Mouse (Mus musculus): ENCODE data around the gene Trpc4ap. TPM values are rescaled to one million over a fixed set of nuclear protein-coding genes. Genes with fewer than 3 reads are reported as not detected.

The Trpc4ap gene
- polyA plus RNA-seq, 1 experiment, result 70.5 TPM

DNA sequence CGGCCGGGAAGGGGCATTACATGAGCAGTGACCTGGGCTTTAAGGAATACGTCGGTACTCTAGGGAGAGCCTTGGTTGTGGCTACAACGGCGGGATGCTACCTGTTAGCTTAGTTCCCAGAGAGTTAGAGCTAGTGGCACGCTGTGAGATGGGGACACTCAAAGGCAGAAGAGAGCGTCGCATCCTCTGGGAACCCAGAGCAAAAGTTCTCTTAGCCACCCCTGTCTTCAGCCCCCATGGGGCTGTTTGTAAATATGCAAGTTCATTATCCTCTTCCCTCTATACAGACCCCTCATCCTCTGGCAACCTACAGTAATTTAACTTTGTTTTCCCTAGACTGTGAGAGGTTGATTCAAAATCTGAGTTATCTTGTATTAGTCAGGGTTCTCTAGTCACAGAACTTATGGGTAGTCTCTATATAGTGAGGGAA lies 99.3 kb downstream of the Trpc4ap start:
- Histone ChIP-seq H3K79me3 (ENCODE audit: low read depth) (no peaks in the 10 kb centered on the region), H3K36me3 (ENCODE audit: control insufficient read depth, insufficient read depth) (no peaks in the 10 kb centered on the region), H3K27me3 (ENCODE audit: control insufficient read depth, insufficient read depth, insufficient read length) (peaks cover 8% of the 10 kb centered on the region), H3ac (ENCODE audit: control insufficient read depth, insufficient read length, low read depth) (peak overlapping the region; percentile 68), H3K79me2 (ENCODE audit: control insufficient read depth, insufficient read depth) (peaks cover 16% of the 10 kb centered on the region), H3K4me3 (ENCODE audit: insufficient read depth, poor library complexity, severe bottlenecking) (peak overlapping the region; percentile 63)
- TF ChIP-seq MYOG (IDR thresholded peaks at IDR 0.05; ENCODE audit: control insufficient read depth, extremely low read depth, insufficient read length), result no peak
- TF ChIP-seq USF1 (IDR thresholded peaks at IDR 0.05; ENCODE audit: low read depth), result no peak
- no peak for TF ChIP-seq FOSL1 (IDR thresholded peaks at IDR 0.05; ENCODE audit: insufficient read depth, low read length, poor library complexity, severe bottlenecking)
- TF ChIP-seq CTCF (IDR thresholded peaks at IDR 0.05; ENCODE audit: control insufficient read depth, insufficient read depth, insufficient read length), result no peak
- TF ChIP-seq MYOD1 (IDR thresholded peaks at IDR 0.05; ENCODE audit: control insufficient read depth, insufficient read length, low read depth), result no peak

DNA sequence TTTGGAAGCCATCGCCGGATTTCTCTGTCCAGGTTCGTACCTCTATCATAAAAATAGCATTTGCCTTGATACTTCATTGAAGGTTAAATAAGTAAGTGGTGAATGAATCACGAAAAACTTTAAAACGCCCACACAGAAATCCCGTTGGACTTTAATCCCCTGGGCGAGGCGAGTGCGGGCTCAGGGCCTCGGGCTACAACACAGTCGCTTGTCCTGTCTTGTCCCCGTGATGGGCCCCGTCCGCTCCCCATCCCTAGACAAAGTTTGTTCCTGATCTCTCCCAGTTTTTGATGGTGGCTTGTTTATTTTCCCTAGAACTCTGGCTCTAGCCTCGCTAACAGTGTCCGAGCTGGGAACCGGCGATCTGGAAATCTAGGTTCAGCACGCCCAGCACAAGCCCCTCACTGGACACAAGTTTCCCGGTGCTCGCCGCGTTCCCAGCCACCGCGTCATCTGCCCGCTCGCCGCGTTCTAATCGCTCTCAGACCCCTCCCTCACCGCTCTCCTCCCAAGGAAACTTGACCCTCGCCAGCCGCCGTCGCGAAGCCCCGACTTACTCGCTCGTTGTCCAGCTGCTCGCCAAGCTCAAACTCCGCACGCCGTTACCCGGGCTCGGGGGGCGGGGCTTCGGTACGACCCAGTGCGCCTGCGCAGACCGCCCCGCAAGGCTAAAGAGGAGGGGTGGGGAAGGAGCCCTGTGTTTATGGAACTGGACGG lies 99.9 kb downstream of the Trpc4ap start, which contains the start of gene Gss:
Gene Gss (minus strand): TSS at position 674 of the 717 bp plus-strand sequence.
- Histone ChIP-seq H3K36me3 (ENCODE audit: control insufficient read depth, insufficient read depth) (no peaks in the 10 kb centered on the region), H3K79me2 (ENCODE audit: control insufficient read depth, insufficient read depth) (peaks cover 16% of the 10 kb centered on the region)

DNA sequence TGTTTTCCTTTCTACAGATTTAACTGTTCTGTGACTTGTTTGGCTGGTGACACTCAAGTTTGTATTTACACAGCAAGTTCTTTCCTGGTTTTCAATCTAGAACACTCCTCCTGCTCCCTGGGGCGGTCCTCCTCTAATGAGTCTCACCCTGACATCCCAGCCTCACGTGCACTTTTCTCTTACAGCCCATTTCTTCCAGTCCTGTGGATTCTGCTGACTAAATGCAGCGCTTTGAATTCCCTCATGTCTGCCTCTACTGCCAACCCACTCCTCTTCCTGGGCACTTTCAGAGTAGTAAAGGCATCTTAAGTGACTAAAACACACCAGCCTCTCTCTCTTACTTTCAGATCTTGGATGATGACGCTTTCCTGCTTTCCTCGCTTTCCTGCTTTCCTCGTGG lies 100.5 kb downstream of the Trpc4ap start:
- TF ChIP-seq CTCF (IDR thresholded peaks at IDR 0.05; ENCODE audit: control insufficient read depth, insufficient read depth, insufficient read length) (no peak), FOSL1 (IDR thresholded peaks at IDR 0.05; ENCODE audit: insufficient read depth, low read length, poor library complexity, severe bottlenecking) (no peak), MYOG (IDR thresholded peaks at IDR 0.05; ENCODE audit: control insufficient read depth, extremely low read depth, insufficient read length) (no peak), MYOD1 (IDR thresholded peaks at IDR 0.05; ENCODE audit: control insufficient read depth, insufficient read length, low read depth) (no peak), USF1 (IDR thresholded peaks at IDR 0.05; ENCODE audit: low read depth) (no peak), CEBPB (IDR thresholded peaks at IDR 0.05; ENCODE audit: low read depth) (no peak)
- no peaks in the 10 kb centered on the region for H3K79me3 ChIP-seq (ENCODE audit: low read depth)
- peak overlapping the region; percentile 63 for H3K4me3 ChIP-seq (ENCODE audit: insufficient read depth, poor library complexity, severe bottlenecking)
- peaks cover 16% of the 10 kb centered on the region for H3K79me2 ChIP-seq (ENCODE audit: control insufficient read depth, insufficient read depth)
- H3K36me3 ChIP-seq (ENCODE audit: control insufficient read depth, insufficient read depth), result peaks cover 4% of the 10 kb centered on the region
- H3ac ChIP-seq (ENCODE audit: control insufficient read depth, insufficient read length, low read depth), result peak overlapping the region; percentile 45
- H3K27me3 ChIP-seq (ENCODE audit: control insufficient read depth, insufficient read depth, insufficient read length), result peaks cover 5% of the 10 kb centered on the region

More for the DNA sequence above, 99.9 kb downstream of the Trpc4ap start, which contains the start of gene Gss:
- H3K4me3 ChIP-seq (ENCODE audit: insufficient read depth, poor library complexity, severe bottlenecking), result peak within 1 kb of the TSS; percentile 63
- no peaks in the 10 kb centered on the region for H3K79me3 ChIP-seq (ENCODE audit: low read depth)
- H3ac ChIP-seq (ENCODE audit: control insufficient read depth, insufficient read length, low read depth), result peak within 1 kb of the TSS; percentile 68
- TF ChIP-seq FOSL1 (IDR thresholded peaks at IDR 0.05; ENCODE audit: insufficient read depth, low read length, poor library complexity, severe bottlenecking), result no peak
- TF ChIP-seq USF1 (IDR thresholded peaks at IDR 0.05; ENCODE audit: low read depth), result no peak
- TF ChIP-seq CTCF (IDR thresholded peaks at IDR 0.05; ENCODE audit: control insufficient read depth, insufficient read depth, insufficient read length), result no peak
- no peak for TF ChIP-seq CEBPB (IDR thresholded peaks at IDR 0.05; ENCODE audit: low read depth)
- peak; percentile 58 for TF ChIP-seq MYOD1 (IDR thresholded peaks at IDR 0.05; ENCODE audit: control insufficient read depth, insufficient read length, low read depth)
- TF ChIP-seq MYOG (IDR thresholded peaks at IDR 0.05; ENCODE audit: control insufficient read depth, extremely low read depth, insufficient read length), result no peak
- no peak for TF ChIP-seq MAX (IDR thresholded peaks at IDR 0.05)
- peaks cover 8% of the 10 kb centered on the region for H3K27me3 ChIP-seq (ENCODE audit: control insufficient read depth, insufficient read depth, insufficient read length)

DNA sequence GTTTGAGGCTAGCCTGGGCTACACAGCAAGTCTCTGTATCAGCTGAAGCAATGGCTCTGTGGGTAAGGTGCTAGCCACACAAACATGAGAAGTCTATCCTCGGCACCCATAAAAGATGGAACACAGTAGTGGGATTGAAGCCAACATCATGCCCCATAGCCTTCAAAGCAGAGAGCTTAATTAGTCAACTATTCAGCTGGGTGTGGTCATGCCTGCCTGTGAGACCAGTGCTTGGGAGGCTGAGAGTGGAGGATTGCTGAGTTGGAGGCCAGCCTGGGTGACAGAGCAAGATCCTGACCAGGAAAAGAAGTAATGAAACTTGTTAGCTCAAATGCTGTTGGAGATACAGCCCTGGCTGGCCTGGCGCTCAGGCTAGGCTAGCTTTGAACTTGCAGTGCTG lies 101.3 kb downstream of the Trpc4ap start:
- peaks cover 16% of the 10 kb centered on the region for H3K79me2 ChIP-seq (ENCODE audit: control insufficient read depth, insufficient read depth)
- no peaks in the 10 kb centered on the region for H3K79me3 ChIP-seq (ENCODE audit: low read depth)
- no peak overlapping the region for H3ac ChIP-seq (ENCODE audit: control insufficient read depth, insufficient read length, low read depth)
- no peak overlapping the region for H3K4me3 ChIP-seq (ENCODE audit: insufficient read depth, poor library complexity, severe bottlenecking)
- peaks cover 5% of the 10 kb centered on the region for H3K36me3 ChIP-seq (ENCODE audit: control insufficient read depth, insufficient read depth)
- no peak for TF ChIP-seq USF1 (IDR thresholded peaks at IDR 0.05; ENCODE audit: low read depth)
- TF ChIP-seq FOSL1 (IDR thresholded peaks at IDR 0.05; ENCODE audit: insufficient read depth, low read length, poor library complexity, severe bottlenecking), result no peak
- no peak for TF ChIP-seq MYOD1 (IDR thresholded peaks at IDR 0.05; ENCODE audit: control insufficient read depth, insufficient read length, low read depth)
- no peak for TF ChIP-seq CTCF (IDR thresholded peaks at IDR 0.05; ENCODE audit: control insufficient read depth, insufficient read depth, insufficient read length)
- no peak for TF ChIP-seq MAX (IDR thresholded peaks at IDR 0.05)
- no peak for TF ChIP-seq MYOG (IDR thresholded peaks at IDR 0.05; ENCODE audit: control insufficient read depth, extremely low read depth, insufficient read length)
- TF ChIP-seq CEBPB (IDR thresholded peaks at IDR 0.05; ENCODE audit: low read depth), result no peak
- H3K27me3 ChIP-seq (ENCODE audit: control insufficient read depth, insufficient read depth, insufficient read length), result peaks cover 4% of the 10 kb centered on the region

DNA sequence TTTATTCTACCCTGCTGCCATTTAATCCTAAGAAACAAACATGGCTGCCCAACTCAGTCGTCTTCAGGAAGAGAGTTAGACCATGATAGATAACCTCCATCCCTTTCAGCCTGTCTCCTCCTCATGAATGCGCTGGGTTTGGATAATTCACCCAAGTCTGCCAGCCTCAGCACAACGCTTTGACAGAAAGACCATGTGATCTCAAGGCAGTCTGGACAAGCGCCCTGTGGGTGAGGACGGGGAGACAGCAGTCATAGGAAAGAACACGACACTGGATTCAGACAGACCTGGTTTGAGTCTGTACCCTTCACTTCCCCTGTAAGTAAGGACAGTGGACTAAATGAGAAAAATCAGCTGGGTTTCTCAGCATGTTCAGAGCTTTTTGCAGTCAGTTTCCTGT lies 102.7 kb downstream of the Trpc4ap start:
- Histone ChIP-seq H3K79me3 (ENCODE audit: low read depth) (no peaks in the 10 kb centered on the region), H3ac (ENCODE audit: control insufficient read depth, insufficient read length, low read depth) (no peak overlapping the region), H3K27me3 (ENCODE audit: control insufficient read depth, insufficient read depth, insufficient read length) (no peaks in the 10 kb centered on the region), H3K36me3 (ENCODE audit: control insufficient read depth, insufficient read depth) (peaks cover 5% of the 10 kb centered on the region), H3K79me2 (ENCODE audit: control insufficient read depth, insufficient read depth) (peaks cover 16% of the 10 kb centered on the region), H3K4me3 (ENCODE audit: insufficient read depth, poor library complexity, severe bottlenecking) (no peak overlapping the region)
- TF ChIP-seq MYOD1 (IDR thresholded peaks at IDR 0.05; ENCODE audit: control insufficient read depth, insufficient read length, low read depth) (no peak), CTCF (IDR thresholded peaks at IDR 0.05; ENCODE audit: control insufficient read depth, insufficient read depth, insufficient read length) (no peak), USF1 (IDR thresholded peaks at IDR 0.05; ENCODE audit: low read depth) (no peak)
